Mouse (Mus musculus) right cerebral cortex, adult 2 months (tissue): Measurements from ENCODE around the gene Gtf2e1.

Experiments used
- DNase-seq, 2 experiments: peaks; one replicate each; pipeline ENCODE4 v3.0.0; 2021 to 2022; ENCODE audit warnings: low spot score in 2 of 2

The Gtf2e1 gene

DNA sequence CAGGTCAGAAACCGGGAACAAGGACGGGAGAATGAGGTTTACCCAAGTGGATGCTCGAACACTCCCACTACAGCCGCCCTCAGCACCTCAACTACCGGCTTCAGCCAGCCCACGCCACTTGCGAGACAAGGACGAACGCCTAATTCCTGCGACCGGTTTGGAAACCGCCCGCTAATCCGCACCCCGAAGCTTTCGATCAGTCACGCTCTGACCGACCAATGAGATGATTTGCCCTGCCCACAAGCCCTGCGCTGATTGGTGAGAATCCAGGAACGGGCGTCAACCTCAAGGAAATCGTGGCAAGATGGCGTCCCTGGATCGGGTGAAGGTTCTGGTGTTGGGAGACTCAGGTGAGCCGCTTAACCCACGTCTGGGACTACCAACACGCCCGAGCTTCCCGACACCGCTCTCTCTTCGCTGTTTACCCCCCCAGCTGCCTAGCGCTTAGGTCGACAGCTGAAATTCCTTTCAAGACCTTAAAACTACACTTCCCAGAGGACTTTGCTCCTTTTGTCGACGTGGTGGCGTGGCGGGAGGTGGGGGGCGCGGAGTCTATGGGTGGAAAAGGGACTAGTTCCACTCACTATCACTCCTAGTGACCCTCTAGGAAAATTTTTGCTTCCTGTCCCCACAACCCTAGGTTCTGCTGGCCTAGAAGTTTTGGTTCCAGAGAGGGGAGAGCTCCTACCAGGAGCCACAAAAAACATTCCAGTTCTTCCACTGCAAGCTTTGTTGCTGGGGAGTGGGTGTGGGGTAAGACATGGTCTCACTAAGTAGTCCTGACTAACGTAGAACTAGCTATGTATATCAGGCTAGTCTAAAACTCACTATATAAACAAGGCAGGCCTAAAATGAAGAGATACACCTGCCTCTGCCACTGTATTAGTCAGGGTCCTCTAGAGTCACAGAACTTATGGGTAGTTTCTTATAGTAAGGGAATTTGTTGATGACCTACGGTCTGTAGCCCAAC lies at the start of gene Gtf2e1, which contains the start of gene Rabl3:
Gene Gtf2e1 (minus strand): TSS at position 179 of the 970 bp plus-strand sequence.
Gene Rabl3 (plus strand): TSS at position 275 of the 970 bp plus-strand sequence.
- peak; percentile 99 for DNase-seq

DNA sequence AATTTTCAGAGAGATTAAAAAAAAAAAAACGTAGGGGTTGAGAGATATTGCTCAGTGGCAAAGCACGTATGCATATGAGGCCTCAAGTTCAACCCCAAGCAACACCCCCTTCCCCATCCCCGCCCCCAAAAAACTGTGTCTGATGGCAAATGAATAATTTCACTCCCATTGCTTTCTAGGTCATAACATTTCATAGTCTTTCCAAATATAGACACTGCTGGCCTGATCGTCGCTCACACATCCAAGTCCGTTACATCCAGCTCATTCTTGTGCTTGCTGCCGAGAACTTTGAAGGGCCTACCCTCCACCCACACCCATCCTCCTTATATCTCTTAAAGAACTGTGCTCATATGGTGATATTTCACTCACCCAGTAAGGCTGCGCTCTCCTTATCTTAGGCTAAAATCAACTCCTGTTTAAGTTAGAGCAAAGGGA lies 45.6 kb upstream of the Gtf2e1 start:
- DNase-seq: no peak

DNA sequence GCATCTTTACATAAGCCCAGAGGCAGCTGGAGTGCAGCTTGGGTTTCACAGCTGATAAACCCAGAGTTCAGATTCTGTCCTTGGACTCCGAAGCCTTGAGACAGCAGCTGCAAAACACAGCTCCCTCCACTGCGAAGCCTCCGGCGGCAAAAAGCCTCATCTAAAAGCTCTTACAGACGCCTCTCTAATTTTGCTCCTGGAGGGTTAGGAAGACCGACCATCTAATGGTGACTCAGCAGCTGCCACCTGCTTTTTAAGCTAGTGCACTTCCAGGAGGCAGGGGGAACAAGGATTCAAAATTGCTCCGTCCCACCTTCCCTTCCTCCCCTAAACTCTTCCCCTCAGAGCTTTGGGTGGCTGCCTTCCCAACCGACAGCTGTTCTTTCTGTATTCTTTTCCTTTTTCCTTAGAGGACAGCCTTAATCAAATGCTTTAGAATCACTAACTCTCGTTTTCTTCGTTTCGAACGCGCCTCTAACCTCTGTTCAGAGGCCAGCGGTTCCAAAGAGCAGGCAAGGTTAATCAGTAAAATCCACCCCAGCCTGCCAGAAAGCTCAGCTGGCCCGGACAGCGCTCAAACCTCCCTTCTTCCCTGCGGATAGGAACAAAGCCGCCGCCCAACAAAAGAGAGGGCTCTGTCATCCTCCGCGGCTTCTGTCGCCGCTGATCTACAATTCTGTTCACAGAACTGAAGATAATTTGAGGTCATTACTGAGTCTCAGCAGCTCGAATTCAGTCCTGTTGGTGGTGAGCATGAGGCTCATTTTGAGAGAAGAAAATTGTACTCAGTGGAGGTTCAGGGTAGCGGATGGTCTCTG lies 44.8 kb upstream of the Gtf2e1 start:
- peak; percentile 62 to 64 for DNase-seq

DNA sequence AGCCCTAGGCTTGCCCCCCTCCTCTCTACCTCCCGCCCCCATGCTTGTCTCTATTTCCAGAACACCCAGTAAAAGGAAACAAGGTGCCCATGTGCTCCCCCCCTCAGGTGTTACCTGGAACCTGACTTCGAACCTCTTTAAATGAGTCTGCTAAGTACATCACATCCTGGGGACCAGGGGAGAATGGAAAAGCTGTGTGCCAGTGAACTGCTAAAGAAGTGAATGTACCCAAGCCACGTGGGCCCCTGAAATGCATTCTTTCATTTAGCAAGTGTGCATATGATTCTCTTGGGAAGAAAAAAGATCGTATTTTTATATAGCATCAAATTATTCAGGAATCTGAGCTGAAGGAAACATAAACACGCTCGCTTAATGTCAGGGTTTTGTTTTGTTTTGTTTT lies 44.2 kb upstream of the Gtf2e1 start:
- peak; percentile 30 to 46 for DNase-seq

DNA sequence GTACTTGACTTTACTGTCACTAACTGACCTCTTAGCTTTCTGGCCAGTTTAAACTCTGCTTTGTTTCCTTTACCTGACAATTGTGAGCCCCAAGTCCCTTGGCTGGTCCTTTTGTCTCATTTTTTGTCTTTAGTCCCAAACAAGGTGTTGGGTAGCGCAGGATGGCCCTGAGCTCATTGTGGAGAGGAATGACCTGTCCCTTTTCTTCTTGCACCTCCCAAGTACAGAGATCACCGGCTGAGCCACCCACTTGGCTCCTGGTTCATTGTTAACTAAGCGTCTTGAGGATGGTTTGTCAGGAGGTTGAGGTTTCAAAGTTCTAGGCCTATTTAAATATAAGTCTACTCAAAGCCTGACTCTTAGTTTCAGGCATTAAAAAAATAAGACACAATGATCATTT lies 43.7 kb upstream of the Gtf2e1 start:
- DNase-seq: no peak

DNA sequence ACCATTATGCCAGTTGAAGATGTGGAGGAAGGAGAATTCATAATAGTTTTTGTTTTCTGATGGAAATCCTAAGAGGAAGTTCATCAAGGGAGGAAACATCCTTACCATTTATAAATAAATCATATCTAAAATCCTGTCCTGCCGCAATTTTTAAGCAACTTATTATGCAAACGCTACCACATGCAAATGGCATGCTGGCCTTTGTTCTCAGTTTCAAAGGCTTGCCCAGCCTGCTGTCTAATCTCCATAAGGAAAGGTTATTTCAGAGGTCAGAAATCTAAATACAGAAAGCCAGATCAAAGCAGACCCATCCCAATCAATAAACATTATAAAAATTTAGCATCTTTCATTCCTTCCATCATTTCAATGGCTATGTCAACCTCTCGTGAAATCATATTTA lies 42.3 kb upstream of the Gtf2e1 start:
- DNase-seq: no peak

DNA sequence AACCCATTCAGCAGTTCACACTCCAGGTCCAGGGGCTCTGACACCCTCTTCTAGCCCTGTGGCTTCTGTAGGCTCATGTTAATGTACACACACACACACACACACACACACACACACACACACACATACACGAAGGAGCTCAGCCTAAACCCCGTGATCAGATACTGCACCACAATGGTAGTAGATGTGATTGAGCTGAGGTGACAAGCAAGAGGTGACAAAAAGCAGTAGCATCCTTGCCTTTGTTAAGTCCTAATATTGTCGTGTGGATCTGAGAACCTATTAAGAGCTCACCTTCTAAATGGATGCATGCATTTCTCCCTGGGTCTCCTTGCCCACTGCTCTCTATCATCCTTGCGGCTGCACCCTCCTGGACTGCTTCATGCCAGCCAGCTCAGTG lies 41.1 kb upstream of the Gtf2e1 start:
- no peak for DNase-seq

DNA sequence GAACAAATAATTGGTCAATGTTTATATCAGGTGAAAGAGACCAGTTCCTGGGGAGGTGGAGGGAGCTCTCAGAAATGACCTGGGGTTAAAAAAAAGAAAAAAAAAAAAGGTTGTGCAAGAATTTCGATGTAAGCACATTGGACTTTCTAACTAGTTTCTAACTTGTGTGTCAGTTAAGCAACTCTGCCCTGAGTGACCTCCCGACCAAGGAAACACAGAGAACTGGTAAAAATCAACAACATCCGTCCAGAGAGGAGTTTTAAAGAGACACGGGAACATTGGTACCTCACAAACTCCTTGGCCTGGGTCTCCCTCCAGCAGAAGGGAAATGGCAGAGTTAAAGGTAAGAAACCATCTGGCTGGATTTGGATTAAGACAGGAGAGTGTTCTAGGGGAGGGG lies 40.4 kb upstream of the Gtf2e1 start, which contains the start of gene Hgd:
Gene Hgd (plus strand): TSS at position 160 of the 400 bp plus-strand sequence.
- no peak for DNase-seq

DNA sequence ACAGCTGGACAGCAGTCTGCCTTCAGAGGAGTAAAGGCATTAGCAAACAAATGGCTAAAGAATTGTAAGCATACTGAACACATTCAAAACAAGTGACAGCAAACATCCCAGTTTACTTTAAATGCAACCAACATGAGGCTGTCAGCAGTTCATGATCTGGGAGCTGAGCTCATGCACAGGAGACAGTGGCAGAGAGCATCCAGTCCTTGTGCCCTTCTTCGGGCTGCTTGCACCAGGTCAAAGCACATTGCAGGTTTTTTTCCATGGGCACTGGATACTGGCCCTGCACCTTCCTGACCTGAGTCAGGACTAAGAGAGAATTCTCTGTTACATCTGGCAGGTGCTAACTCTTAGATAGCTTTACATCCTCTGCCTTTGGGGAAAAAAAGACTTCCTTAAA lies 40.0 kb upstream of the Gtf2e1 start:
- no peak for DNase-seq

DNA sequence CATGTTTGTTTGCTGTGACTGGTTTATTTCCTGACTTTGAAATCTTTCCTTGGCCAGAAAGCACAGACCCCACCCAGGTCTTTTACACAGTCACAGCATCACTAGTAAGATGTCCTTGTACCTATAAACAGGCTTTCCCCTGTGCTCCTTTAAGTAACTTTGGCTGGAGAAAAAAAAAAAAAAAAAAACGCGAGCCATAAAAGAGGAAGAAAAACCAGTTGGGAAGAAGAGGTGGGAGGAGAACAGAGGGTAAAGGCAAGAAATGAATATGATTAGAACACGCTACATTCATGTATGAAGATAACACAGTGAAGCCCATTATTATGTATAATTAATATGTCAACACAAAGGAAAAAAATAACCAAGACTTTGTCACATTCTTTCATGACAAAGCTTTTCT lies 35.7 kb upstream of the Gtf2e1 start:
- DNase-seq: no peak

DNA sequence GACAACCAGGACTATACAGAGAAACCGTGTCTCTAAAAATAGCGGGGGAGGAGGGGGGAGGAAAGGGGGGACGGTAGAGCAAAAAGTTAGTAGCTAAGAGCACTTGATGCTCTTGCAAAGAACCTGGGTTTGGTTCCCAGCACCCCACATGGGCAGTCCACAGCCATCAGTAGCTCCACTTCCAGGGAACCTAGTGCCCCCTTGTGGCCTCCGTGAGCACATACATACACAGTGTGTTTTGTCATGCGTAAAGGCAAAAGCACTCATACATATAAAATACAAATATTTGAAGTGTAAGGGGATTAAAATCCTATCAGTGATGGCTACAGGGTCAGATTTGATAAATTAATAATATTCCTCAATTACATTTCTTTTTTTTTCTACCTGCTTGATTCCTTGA lies 33.5 kb upstream of the Gtf2e1 start:
- DNase-seq: no peak

DNA sequence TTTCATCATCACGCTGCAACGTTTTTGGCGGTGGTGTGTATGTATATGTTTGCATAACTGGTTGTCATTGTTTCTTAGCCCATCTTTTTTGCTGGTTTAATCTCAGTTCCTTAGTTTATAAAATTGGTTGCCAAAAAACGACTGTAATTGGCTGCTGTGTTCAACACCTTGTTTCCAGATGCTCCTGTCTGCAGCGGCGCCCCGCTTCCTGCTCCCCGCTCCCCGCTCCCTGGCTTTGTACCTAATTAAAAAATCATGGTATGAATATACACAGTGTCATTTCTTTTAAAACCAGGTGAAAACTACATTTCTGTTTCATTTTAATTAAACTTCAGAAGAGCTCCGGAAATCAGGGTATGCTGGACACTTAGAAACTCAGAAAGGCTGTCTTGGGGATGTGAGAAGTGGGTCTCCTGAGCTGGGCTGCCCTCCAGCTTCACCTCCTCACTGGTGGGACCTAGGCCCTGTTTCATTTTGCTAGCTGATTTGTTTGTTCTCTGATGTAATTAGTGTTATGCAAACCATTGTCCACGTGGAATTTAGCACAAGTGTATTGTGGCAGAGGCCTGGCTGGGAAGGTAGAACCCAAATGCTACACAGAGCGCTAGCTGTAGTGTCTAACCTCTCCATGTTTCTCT lies 32.6 kb upstream of the Gtf2e1 start:
- no peak for DNase-seq

DNA sequence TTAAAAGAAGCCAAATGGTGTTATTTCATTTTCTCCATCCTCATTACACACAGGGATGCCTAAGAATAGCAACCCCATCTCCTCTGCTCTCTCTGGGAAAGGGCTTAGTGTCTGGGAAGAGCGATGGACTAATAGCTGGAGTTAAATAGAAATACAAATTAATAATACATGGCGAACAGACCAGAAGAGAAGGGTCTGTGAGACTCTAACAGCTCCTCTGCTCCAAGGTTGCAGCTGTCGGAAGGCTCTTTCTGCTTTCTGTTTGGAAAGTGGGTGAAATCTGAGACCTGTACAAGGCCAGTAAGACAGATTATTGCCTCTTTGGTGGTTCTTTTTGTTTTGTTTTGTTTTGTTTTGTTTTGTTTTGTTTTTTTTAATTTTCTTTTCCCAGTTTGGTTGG lies 32.0 kb upstream of the Gtf2e1 start:
- no peak for DNase-seq

DNA sequence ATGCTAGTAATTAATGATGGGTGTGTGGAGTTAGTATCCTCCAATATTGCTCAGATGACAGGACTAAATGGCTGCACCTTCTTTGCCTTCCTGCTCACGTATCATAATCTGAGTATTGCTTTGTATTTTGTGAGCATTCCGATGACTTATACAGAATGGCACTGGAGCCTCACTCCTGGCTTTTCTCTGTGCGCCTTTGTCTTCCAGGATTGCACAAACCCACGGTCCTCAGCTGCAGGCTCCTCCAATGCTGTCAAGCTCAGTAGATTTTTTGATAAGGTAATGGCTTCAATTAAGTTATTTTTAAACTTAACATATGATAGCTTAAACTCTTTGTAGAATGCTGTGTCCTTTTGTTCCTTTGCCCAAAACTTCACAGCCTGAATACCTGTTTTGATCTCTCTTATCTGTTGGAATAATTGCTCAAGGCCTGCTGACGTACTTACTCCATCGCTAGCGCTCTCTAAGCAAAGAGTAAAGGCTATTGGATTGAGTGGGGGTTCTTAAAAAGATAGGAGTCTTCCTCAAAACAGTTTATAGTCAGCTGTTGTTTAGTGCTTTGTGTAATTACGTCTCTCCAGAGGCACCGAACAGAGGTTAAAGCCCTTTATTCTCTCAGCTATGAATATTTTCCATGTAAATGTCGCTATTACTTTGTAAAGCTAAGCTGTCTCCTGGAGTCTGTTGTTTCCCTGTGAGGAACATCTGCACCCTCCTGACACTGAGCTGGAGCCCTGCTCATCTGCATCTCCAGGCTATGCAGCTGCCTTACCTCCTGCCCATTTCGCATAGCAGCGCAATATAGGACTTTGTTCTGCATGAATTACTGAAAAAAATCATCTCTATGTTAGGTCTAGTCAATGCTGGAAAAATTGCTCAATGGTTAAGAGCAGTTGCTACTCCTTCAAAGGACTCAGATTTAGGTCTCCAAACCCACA lies 27.8 kb upstream of the Gtf2e1 start:
- DNase-seq: no peak

DNA sequence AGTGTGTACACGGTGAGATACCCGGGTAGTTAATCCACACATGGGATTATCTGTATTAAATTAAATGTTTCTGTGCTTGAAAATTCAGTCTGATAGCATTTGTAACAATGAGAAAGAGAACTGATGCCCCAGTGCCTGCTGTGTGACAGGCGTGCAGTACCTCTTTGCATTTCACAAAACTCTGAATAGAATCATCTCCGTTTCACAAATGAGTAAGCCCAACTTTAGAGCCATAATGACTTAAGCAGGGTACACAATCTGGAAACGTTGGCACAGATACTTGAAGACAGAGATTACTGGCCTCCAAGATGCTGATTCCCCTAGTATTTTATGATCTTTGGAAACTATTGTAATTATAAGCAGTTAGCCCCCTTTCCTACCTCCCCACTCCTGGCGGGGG lies 26.5 kb upstream of the Gtf2e1 start:
- no peak for DNase-seq

DNA sequence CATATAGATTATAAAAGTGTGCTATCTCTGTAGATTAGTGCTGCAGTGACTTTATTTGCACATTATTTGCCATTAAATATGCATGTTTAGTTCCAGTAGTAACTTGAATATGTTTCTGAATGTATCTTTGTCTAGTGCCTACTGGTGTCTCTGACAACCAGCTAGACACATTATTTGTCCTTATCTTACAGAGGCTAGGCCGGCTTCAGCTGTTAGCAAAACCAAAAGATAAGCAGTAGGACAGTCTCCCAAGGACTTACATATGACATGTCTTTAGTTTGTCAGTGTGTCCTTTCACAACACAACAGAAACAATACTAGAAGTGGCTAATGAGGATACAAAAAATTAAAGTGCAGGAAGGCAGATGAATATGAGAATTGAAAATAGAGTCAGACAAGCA lies 25.5 kb upstream of the Gtf2e1 start:
- DNase-seq: no peak

DNA sequence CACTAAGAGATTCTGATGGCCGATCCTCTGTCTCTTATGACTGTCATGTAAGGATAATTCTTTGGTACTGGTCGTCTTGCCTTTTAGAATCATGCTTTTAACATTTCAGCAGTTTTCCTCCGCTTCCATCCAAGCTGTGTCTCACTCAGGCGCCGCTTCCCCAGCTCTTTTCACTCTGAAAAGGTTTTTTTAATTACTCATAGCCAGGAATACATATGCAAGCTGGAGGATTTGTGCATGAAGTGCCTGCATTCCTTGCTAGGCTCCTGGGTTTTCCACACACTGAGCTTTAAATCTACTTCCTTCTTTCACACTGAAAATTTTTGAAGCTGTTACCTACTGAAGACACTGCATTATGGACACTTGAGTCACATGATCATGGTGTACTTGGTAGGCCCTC lies 23.4 kb upstream of the Gtf2e1 start:
- DNase-seq: peak; percentile 33 to 38

DNA sequence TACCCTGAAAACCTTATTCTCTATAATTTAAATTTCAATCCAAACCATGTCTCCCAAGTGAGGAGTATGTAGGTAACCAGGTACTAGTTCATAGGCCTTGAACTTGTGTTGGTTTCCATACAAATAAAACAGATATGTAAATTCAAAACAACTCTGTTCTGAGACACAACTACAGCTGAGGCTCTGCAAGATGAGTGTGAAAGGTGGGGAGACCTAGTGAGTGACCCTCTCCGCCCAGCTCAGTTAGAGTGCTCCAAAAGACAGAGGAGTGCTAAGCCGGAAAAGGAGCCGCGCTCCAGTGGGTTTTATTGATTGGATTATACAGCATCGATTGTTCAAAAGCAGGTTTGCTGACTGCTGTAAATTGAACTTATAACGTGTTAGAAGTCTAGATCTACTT lies 22.8 kb upstream of the Gtf2e1 start:
- DNase-seq: no peak

DNA sequence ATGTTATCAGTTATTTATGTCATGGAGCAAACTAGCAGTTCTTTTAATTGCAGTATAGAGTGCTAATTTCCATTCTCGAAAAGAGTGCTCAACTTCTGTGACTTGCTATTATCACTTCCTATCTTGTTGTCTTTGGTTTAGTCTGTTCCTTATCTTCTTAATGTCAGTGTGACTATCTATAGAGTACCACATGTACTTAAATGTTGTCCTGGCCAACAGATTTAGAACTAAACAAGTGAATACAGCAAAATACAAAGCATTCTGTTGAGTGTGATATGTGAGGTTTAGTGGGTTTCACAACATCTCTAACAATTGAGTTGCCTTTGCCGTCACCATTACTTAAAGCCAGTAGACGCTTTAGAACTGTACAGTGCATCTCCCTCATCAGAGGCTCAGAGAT lies 13.2 kb upstream of the Gtf2e1 start:
- no peak for DNase-seq

DNA sequence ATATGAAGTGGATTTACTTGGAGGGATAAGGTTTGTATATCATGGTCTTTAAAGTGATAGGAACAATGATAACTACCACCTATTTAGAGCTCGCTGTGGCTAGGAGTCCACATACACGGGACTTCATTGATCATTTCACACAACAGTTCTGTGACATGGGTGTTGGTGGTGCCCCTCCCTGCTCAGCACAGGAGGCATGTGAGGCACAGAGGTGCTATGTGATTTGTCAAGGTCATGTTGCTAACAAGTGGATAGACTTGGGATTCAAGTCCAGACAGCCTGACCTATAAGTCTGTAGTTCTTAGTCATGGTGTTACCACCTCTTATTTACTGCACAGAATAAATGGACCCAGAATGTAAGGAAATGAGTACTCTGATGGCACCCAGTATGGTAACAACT lies 11.4 kb upstream of the Gtf2e1 start:
- DNase-seq: no peak

DNA sequence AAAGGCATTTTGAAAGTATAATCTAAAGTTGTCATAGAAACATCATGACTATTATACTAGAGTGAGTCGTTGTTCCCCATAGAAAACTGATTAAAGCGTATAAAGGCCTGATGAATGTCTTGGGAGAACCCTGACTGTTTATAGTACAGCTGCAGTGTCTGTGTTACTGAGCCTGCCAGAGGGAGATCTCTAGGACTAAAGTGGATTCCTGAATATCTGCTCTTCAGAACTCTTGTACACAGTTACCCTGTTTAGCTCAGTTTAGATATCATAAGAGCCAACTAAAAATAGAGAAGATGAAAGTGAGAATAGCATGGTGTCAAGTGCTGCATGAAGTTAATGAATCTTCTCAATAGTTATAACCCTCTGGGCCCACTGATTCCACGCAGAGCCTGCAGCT lies 10.7 kb upstream of the Gtf2e1 start:
- DNase-seq: no peak
